Mouse (Mus musculus): ENCODE measurements around the gene Ak8. TPM values are rescaled to one million over a fixed set of nuclear protein-coding genes. Genes with fewer than 3 reads are reported as not detected.

The Ak8 gene
- 0.07 TPM in 1 of 2 replicates, not detected in the other for polyA plus RNA-seq (2012; rRNA removed; ENCODE audit: low replicate concordance)

GRCm38 (mm10) chr2:28699361-28700335 is at the start of gene Ak8, which contains the start of gene Spaca9:
Gene Ak8, plus strand, starts transcription at chr2:28700164.
Gene Spaca9, minus strand, starts transcription at chr2:28699727.

GRCm38 (mm10) chr2:28840222-28840951 is 140.4 kb downstream of the Ak8 start, which contains the start of the genes Gtf3c4 and Ddx31:
Gene Gtf3c4, minus strand, starts transcription at chr2:28840360.
Gene Ddx31, plus strand, starts transcription at chr2:28840406.

Other genes starting within 250 kb of the Ak8 start
- gene 1700007K13Rik, start 233.8 kb upstream of the Ak8 start, polyA plus RNA-seq (2012; rRNA removed; ENCODE audit: low replicate concordance), result not detected in 2 replicates
- 22.0 and 34.3 TPM in 2 replicates for gene Mrps2, start 232.1 kb upstream of the Ak8 start, polyA plus RNA-seq (2012; rRNA removed; ENCODE audit: low replicate concordance)
- gene Gbgt1, start 203.3 kb upstream of the Ak8 start, polyA plus RNA-seq (2012; rRNA removed; ENCODE audit: low replicate concordance), result 4.3 and 6.7 TPM in 2 replicates
- 1.2 TPM in 1 of 2 replicates, not detected in the other for gene Gm10134, start 194.1 kb upstream of the Ak8 start, polyA plus RNA-seq (2012; rRNA removed; ENCODE audit: low replicate concordance)
- 68.4 and 69.2 TPM in 2 replicates for gene Ralgds, start 187.0 kb upstream of the Ak8 start, polyA plus RNA-seq (2012; rRNA removed; ENCODE audit: low replicate concordance)
- 1.0 and 802 TPM in 2 replicates for gene Cel, start 136.8 kb upstream of the Ak8 start, polyA plus RNA-seq (2012; rRNA removed; ENCODE audit: low replicate concordance)
- 10.1 and 11.8 TPM in 2 replicates for gene Gtf3c5, start 116.4 kb upstream of the Ak8 start, polyA plus RNA-seq (2012; rRNA removed; ENCODE audit: low replicate concordance)
- gene Gfi1b, start 78.2 kb upstream of the Ak8 start, polyA plus RNA-seq (2012; rRNA removed; ENCODE audit: low replicate concordance), result 0.82 and 1.2 TPM in 2 replicates
- 3.2 and 5.6 TPM in 2 replicates for gene Tsc1, start 58.9 kb upstream of the Ak8 start, polyA plus RNA-seq (2012; rRNA removed; ENCODE audit: low replicate concordance)
- gene Spaca9, start 437 bp upstream of the Ak8 start, polyA plus RNA-seq (2012; rRNA removed; ENCODE audit: low replicate concordance), result 0.31 and 0.53 TPM in 2 replicates
- gene Gtf3c4, start 140.2 kb downstream of the Ak8 start, polyA plus RNA-seq (2012; rRNA removed; ENCODE audit: low replicate concordance), result 1.6 and 3.5 TPM in 2 replicates
- 0.76 and 1.4 TPM in 2 replicates for gene Ddx31, start 140.2 kb downstream of the Ak8 start, polyA plus RNA-seq (2012; rRNA removed; ENCODE audit: low replicate concordance)
- not detected in 2 replicates for gene Barhl1, start 216.5 kb downstream of the Ak8 start, polyA plus RNA-seq (2012; rRNA removed; ENCODE audit: low replicate concordance)

Measured in duodenum, adult 2 months (tissue).